Mouse (Mus musculus): ENCODE measurements around the gene Pdcl3.

DNA sequence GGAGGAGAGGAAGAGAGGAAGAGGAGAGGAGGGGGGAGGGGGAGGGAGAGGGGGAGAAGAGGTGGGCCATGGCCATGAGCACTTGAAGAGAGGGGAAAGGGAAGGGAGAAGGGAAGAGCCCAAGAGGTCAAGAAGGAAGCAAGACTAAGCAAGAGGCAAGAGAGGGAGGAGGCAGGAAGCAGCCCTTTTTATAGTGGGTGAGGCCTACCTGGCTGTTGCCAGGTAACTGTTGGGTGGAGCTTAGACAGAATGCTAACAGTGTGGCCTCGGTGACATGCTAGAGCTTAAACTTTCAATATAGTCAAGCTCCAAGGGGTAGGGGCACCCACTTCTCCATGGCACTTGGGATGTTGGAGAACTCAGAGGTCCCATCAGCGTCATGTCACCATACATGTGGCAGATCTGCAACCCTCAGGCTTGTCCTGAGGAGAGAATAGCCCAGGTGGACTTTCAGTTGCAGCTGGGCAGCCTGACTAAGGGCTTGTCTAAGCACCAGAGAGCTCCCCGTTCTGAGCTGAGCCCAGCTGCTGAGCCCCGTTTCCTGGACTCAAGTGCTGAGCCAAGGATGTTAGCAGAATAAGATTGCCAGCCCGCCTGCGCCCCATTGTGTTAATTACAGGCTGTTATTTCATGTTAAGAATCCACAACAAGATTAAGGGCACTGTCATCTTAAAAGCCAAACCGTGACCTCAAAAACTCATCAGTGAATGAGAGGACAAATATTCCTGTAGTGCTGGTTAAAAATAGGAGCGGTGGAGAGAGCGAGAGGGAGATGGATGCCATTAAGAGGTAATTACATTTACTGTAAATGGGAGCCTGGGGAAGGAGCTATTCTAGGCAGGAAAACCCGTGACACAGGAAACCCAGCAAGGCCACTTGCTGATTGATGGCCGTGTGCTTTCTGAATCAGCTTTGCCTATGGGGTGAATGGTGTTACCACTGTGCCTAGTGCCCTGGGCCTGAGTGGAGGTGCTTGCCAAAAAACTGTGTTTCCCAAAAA lies 21.7 kb downstream of the Pdcl3 start:
- TF ChIP-seq CTCF (IDR thresholded peaks at IDR 0.05) (no peak), EP300 (IDR thresholded peaks at IDR 0.05) (no peak)

Data from lung, postnatal 0 days (tissue).